Mouse (Mus musculus) retina, adult 2 months (tissue): ENCODE measurements around the gene Myo15b.

Experiments
- DNase-seq: peaks from one replicate; pipeline ENCODE4 v3.0.0-alpha.2; 2012; ENCODE audit warnings: low read depth, low spot score

Myo15b gene

GRCm38 (mm10) chr11:115933747-115934110, 75.5 kb downstream of the Myo15b start:
- DNase-seq: no peak

- peak; percentile 23 for DNase-seq
These were observed 81.6 kb downstream of the Myo15b start for GRCm38 (mm10) chr11:115939690-115940329.

GRCm38 (mm10) chr11:115941980-115942379, 83.8 kb downstream of the Myo15b start:
- DNase-seq: no peak
